Mouse (Mus musculus): ENCODE measurements around the gene Src. TPM values are rescaled to one million over a fixed set of nuclear protein-coding genes. Genes with fewer than 3 reads are reported as not detected.
A peak's percentile ranks its signal among the peaks of the same experiment; 100 is the strongest.

The Src gene
- total RNA-seq, 2 experiments from 2014 or later, result 117 to 118 TPM

GRCm38 (mm10) chr2:157434497-157434896, 16.3 kb downstream of the Src start:
- peak in 1 of 2 experiments; percentile 79 for DNase-seq (ENCODE audit: low spot score in 2 of 2)

GRCm38 (mm10) chr2:157436496-157436895, 18.3 kb downstream of the Src start:
- peak in 1 of 2 experiments; percentile 65 for DNase-seq (ENCODE audit: low spot score in 2 of 2)

- no peak for DNase-seq (ENCODE audit: low spot score in 2 of 2)
These were observed 18.9 kb downstream of the Src start for GRCm38 (mm10) chr2:157437123-157437522.

GRCm38 (mm10) chr2:157441363-157441762, 23.1 kb downstream of the Src start:
- DNase-seq (ENCODE audit: low spot score in 2 of 2), result no peak

GRCm38 (mm10) chr2:157447297-157448158, 29.3 kb downstream of the Src start:
- DNase-seq (ENCODE audit: low spot score in 2 of 2), result no peak

GRCm38 (mm10) chr2:157448356-157448755, 30.1 kb downstream of the Src start:
- DNase-seq (ENCODE audit: low spot score in 2 of 2), result no peak

- DNase-seq (ENCODE audit: low spot score in 2 of 2), result no peak
These were observed 32.7 kb downstream of the Src start for GRCm38 (mm10) chr2:157450905-157451304.

- no peak for DNase-seq (ENCODE audit: low spot score in 2 of 2)
These were observed 33.3 kb downstream of the Src start for GRCm38 (mm10) chr2:157451372-157452040.

- DNase-seq (ENCODE audit: low spot score in 2 of 2), result peak; percentile 93 to 96
These were observed 39.0 kb downstream of the Src start for GRCm38 (mm10) chr2:157457100-157457806.

GRCm38 (mm10) chr2:157458472-157458871, 40.2 kb downstream of the Src start:
- peak; percentile 80 to 85 for DNase-seq (ENCODE audit: low spot score in 2 of 2)

- DNase-seq (ENCODE audit: low spot score in 2 of 2), result no peak
These were observed 41.5 kb downstream of the Src start for GRCm38 (mm10) chr2:157459736-157460135.

- no peak for DNase-seq (ENCODE audit: low spot score in 2 of 2)
These were observed 44.8 kb downstream of the Src start for GRCm38 (mm10) chr2:157462776-157463710.

- DNase-seq (ENCODE audit: low spot score in 2 of 2), result no peak
These were observed 45.9 kb downstream of the Src start for GRCm38 (mm10) chr2:157463887-157464745.

GRCm38 (mm10) chr2:157464746-157465126, 46.5 kb downstream of the Src start:
- DNase-seq (ENCODE audit: low spot score in 2 of 2), result peak; percentile 43 to 54

- no peak for DNase-seq (ENCODE audit: low spot score in 2 of 2)
These were observed 48.6 kb downstream of the Src start for GRCm38 (mm10) chr2:157466836-157467235.

GRCm38 (mm10) chr2:157468130-157468796, 50.0 kb downstream of the Src start:
- DNase-seq (ENCODE audit: low spot score in 2 of 2), result no peak

GRCm38 (mm10) chr2:157471292-157471691, 53.0 kb downstream of the Src start:
- DNase-seq (ENCODE audit: low spot score in 2 of 2), result no peak

GRCm38 (mm10) chr2:157471737-157472136, 53.5 kb downstream of the Src start:
- DNase-seq (ENCODE audit: low spot score in 2 of 2), result no peak

GRCm38 (mm10) chr2:157472469-157472868, 54.2 kb downstream of the Src start:
- DNase-seq (ENCODE audit: low spot score in 2 of 2), result no peak
